Mouse (Mus musculus) hindlimb bud, embryonic 11.5 days (tissue): ENCODE measurements around the gene Tmc7.

Experiments
- DNase-seq: peaks from one replicate; pipeline ENCODE4 v3.0.0-alpha.2; 2012; ENCODE audit warnings: low read depth, low spot score; ENCODE audit errors: extremely low spot score

Gene Tmc7

DNA sequence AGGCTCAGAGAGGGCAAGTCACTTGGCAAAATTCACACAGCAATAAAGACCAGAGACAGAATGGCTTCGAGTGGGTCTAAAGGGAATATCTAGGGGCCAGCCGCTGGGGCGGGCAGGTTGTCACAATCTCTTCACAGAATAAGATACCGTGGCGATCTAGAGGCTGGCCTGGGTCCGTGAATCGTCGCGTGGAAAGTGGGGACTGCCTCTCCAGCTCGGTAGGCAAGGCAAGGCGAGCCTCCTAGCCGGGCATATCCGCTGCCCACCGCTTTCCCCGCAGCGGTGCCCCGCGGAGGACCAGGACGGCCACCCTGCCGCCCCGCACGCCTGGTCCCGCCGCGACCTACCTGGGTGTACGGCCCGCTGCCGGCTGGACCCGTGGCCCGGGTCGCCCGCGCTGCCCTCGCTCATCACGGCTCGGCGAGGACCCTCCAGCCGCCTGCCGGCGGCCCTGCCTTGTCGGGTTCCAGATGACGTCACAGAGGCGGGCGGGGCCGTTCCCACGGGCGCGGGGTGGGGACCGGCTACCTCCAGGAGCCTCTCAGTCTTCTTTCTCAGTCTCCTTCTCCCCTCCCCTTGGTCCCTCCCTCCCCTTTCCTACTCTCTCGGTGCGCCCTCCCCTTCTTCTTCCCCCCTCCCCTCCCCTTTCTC, at the start of gene Tmc7:
Gene Tmc7, minus strand, starts transcription at position 480 of the 651 bp plus-strand sequence.
- DNase-seq: no peak

DNA sequence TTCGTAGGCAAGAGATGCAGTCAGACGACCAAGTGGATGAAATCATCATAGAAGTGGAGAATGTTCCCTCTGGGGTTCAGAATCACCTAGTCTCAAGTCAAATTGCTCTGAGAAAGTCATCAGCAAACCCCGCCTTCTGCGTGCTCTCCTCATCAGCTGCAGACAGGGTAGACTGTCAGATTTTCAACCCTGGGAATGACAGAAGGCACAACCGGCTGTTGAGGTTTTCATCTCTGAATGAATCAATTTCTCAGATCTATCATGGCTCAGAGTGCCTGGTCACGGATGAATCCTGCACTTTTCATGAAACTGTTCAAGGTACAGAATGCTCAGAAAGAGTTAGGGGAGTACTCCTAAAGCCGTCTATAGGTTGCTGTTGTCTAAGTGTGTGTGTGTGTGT, 49.4 kb upstream of the Tmc7 start:
- no peak for DNase-seq

- no peak for DNase-seq
Observed at GRCm38 (mm10) chr7:118633094-118633493, 48.6 kb upstream of the Tmc7 start.

- no peak for DNase-seq
Observed at GRCm38 (mm10) chr7:118627550-118628298, 43.2 kb upstream of the Tmc7 start.

GRCm38 (mm10) chr7:118621094-118621493, 36.6 kb upstream of the Tmc7 start:
- DNase-seq: no peak

- DNase-seq: no peak
Observed at GRCm38 (mm10) chr7:118620243-118620906, 35.8 kb upstream of the Tmc7 start.

GRCm38 (mm10) chr7:118618104-118618503, 33.6 kb upstream of the Tmc7 start:
- no peak for DNase-seq

DNA sequence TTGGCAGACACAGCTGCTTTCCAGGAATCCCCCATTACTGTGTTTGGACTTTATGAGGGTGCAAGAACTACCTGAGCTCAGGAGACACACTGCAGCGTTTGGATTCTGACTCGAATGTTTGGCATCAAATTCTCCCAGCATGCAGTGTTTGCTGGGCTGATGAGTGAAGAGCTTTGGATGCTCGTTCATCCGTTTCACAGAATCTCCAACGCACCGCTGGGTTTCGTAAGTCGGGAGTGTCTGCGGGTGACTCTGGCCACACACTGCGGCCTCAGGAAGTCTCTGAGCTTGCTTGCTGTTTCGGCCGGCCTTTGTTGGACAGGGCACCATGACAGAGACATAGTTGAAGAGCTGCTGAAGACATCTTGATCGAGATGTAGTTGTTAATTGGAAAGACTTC, 29.5 kb upstream of the Tmc7 start:
- no peak for DNase-seq

DNA sequence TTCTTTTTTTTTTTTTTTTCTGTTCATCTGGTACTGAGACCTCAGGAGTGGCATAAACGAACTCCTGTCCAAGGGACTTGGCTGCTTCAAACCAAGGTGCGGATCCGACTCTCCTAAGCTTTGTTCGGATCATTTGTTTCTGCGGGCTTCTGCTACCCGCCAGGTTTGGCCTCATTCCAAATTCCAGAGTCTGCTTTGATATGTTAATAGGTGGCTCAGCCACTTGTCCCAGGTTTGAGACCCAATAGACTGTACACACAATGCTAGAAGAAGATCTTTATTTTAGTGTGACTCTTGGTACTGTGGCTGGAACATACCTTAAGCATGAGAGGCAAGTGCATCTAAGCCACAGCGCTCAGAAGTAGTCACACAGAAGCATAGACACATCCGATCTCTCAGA, 27.4 kb upstream of the Tmc7 start:
- DNase-seq: no peak

- no peak for DNase-seq
Observed at GRCm38 (mm10) chr7:118611185-118611749, 26.7 kb upstream of the Tmc7 start.

DNA sequence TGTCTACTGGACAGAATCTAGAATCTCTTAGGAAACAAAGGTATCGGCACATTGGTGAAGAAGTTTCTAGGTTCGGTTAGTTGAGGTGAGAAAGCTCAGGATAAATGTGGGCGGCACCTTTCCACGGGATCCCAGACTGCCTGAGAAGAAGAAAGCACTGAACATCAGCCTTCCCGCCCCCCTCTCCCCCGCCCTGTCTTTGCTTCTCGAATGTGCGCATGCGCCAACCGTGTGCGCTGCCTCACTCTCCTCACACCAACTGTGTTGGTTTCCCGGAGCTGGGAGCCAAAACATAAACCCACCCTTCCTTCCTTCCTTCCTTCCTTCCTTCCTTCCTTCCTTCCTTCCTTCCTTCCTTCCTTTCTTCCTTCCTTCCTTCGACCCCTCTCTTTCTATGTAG, 26.2 kb upstream of the Tmc7 start:
- no peak for DNase-seq

- no peak for DNase-seq
Observed at GRCm38 (mm10) chr7:118609815-118610214, 25.3 kb upstream of the Tmc7 start.

DNA sequence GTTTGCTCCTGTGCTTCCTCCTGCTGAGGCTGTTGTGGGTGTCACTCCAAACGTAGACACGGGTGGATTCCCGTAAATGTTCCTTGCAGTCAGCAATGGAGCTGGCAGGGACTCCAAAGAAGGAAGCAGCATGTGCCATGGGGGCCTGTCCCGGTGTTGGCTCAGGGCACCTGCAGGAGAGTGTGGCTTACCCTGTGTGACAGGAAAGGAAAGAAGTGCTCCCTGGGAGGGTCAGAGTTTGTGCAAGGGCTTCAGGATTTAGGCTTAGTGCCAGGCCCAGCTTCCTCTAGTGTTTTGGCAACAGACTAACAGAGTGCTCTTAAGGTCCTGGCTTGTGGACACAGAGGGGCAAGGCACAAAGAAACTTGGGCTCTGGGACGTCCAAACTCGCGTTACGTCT, 20.3 kb upstream of the Tmc7 start:
- DNase-seq: no peak

DNA sequence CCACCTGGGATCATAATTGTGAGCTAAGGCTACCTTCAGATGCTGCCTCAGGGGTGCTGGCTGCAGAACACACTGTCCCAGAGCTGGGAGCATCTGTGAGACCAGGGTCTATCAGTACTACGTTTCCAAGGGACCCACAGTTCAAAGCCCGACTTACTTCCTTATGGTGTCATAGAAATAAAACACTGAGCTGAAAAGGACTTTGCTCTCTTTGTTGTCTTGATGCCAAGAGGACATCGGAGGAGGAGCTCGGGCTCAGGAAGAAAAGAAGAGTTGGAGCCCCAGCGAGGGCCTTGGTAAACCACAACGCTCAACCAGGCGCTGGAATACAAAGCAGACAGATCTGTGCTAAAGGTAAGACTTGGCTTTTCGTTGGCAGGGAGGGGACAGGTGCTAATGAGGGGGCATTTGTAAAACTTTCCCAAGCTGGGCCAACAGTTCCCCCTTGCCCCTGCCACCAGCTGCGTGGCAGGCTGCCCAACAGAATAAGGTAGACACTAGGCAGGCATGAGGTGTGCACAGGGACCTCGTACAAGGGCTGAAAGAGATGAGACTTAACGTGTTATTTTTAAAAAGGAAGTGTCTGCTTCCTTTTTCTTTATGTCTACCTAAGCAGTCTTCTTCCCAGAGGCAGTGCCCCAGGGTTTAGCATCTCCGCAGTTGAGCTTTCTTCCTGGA, 15.6 kb upstream of the Tmc7 start:
- no peak for DNase-seq

DNA sequence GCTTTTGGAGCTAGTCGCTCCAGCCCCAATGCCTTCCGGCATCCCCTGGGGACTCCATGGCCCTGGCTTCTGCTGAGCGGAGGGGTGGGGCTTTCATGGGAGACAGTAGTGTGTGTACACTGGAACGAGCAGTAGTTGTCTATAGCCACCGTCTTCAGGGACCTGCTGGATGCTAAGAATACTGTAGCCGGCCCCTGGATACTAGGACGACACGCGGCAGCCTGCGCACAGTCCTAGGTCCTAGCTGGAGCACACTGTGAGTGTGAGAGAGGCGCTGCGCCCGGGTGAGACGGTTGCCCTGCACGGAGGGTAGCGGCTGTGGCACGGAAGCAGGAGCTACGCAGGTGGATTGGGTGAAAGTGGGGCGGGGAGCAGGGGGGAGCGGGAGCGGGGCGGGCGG, 12.7 kb upstream of the Tmc7 start, which contains the start of gene Tmc5:
Gene Tmc5, plus strand, starts transcription at position 97 of the 400 bp plus-strand sequence.
- DNase-seq: no peak

DNA sequence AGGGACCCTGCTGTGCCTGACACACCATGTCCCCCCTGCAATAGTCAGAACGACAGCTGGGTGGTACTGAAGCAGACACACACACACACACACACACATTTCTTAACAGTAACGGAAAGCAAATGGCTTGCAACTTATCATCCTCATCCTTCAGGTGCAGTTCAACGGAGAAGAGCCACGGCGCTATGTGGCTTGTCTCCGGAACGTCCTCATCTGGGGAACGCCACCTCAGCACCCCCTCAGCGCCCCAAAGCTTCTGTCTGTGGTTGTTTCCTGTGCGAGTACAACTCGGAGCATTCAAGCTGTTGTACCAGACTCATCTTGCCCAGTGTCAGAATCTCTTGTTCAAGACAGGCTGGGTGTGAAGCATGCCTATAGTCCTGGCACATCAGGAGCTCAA, 11.7 kb upstream of the Tmc7 start:
- DNase-seq: no peak

DNA sequence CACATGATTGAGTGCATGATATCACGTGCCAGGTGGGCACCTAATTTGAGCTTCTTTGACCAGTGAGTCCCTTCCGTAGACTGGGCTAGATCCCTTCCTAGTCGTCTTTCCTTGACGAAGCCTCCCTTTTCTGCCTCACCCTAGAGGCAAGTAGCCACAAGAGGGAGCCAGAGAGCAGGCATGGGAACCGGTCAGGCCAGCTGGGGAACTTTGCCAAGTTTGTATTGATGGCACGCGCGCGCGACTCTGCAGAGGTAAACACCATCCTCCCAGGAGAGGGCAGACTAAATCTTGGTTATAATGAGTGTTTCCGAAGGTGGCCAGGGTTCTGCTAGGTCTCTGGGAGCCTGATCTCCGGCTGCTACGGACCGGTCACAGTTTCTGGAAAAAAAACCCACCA, 10.7 kb upstream of the Tmc7 start:
- peak; percentile 89 for DNase-seq

DNA sequence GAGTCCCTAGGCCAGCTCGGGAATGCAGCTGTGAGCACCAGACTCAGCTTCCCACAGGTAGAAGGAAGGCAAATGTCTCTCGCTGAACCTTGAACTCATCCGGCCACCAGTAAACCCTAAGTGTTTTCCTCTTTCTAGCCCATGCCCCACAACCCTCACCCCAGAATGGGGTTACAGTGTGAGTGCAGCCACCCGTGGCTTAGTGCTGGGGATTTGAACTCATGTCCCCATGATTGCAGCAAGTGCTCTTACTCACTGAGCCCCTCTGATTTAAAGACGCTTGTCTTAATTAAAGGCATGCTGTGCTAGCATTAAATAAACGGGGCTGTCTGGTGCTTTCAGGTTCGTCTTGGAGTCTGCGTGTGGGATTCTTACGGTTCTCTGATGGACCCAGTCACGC, 10.1 kb upstream of the Tmc7 start:
- DNase-seq: no peak

DNA sequence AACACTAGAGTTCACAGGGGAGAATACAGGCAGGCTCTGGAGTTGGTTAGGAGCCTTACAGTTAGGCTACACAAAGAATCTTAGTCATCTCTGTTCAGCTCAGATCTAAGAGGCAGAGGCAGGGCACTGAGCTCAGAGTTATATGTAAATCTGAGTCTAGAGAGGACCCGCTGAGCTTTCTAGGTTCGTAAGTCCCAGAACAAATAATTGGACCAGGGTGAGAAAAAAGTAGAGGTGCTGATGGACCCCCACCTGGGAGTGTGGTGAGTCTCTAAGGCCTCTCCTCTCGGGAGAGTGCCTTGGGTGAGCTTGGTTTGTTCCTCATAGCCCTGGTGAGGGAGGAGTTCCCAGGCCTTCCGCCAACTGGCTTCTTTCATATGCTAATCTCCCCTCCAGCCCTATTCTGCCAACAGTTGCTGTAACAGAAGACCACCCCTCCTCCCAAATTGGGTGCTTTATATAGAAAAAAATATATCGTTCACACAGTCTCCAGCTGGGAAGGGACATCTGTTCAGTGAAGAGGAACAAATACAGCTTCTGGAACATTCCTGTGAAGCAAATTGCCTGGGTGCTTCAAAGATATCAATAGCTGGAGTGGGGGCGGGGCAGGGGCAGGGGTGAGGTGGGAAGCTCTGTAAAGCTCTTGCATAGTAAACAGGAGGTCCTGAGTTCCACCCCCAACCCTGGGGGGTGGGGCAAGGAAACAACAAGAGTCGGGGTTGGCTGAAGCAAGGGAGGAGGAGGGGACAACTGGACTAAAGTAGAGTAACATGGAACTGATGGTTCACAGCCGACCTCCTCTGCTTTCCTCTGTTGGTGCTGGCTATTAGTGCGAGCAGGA, 9.3 kb upstream of the Tmc7 start:
- DNase-seq: no peak

GRCm38 (mm10) chr7:118592146-118592545, 7.6 kb upstream of the Tmc7 start:
- no peak for DNase-seq
